Mouse (Mus musculus): Measurements from ENCODE around the gene Clpx.
A peak's percentile ranks its signal among the peaks of the same experiment; 100 is the strongest.

Gene Clpx

DNA sequence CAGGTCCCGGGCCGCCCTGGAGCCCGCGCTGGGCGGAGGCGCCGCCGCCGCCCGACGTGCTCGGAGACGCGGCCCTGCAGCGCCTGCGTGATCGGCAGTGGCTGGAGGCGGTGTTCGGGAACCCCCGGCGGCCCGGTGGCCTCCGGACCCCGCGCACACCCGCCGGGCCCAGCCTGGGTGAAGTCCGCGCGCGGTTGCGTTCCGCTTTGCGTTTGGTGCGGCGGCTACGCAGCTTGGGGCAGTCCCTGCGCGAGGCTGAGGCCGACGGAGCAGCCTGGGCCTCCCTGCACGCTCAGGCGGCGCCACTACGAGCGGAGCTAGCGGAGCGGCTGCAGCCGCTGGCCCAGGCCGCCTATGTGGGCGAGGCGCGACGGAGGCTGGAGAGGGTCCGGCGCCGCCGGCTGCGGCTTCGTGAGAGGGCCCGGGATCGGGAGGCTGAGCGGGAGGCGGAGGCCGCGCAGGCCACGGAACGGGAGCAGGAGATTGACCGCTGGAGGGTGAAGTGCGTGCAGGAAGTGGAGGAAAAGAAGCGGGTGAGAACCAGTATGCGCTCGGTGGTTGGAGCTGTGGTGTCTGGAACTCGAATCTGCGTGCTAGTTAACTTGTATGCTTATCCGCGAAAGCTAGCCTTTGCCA is 52.5 kb downstream of the Clpx start:
- DNase-seq (ENCODE audit: low spot score) = peak; percentile 57

DNA sequence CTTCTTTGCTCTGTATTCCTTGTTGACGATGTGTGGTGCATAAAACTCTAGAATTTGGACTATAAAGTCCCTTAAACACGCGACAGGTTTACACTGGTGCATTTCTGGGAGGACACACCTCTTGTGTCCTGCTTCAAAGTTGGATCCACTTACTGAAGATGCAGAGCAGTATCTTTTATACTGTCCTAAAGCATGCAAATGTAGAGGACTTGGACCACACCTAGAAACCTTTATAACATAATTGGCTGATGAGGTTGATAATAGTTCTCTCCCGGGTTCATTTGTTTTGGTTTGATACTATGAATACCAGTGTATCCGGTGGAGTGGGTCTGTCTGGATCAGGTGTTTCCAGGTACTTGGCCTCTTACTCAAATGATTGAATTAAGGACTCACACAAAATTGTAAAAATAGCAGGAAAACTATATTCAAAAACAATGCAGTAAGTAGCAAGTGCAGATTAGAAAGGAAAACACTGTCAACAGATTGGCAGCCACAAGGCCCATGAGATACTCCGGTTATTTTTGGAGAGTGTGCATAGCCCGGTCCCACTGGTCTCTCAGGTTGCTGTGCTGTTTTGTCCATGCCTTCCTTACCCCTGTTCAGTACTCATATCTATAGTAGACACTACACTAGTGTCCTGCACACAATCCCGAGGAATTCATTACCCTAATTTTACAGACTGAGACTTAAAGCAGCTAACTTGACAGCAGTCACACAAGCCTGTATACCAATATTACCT is 53.2 kb downstream of the Clpx start:
- no peak for DNase-seq (ENCODE audit: low spot score)

DNA sequence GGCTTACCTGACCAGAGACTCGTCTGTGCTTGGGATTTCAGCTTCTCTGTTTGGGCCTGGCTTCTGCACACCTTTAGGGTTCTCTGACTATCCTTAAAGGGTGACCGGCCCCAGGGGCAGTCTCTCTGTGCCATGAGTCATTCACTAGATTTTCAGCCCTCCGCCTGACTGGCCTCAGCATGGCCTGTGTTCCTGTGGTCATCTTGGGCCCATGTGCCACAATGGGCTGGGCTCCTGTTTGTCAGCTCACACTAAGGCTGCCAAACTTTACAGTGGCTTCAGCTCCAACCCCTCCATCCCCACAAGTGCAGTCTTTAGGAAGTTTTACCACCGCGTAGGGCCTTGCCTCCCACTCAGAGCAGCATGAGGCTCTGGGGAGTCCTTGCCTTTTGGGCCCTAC is 59.2 kb downstream of the Clpx start:
- DNase-seq (ENCODE audit: low spot score) = no peak

DNA sequence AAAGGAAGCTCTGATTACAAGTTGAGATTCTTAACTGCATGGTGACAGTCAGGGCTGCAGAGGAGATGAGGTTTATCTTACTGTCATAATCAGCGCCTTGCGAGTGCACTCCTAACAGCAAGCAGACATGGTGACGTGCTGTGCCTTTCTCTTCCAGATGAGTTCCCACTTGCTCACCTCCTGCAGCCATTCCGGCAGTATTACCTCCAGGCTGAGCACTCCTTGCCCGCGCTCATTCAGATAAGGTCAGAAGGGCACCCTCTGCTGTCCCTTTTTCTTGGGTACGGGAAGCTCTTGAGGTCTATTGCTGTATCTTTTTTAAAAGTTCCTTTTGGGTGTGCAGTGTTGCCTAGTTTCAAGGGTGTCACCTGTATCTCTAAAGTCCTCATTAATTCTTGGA is 62.5 kb downstream of the Clpx start:
- no peak for DNase-seq (ENCODE audit: low spot score)

DNA sequence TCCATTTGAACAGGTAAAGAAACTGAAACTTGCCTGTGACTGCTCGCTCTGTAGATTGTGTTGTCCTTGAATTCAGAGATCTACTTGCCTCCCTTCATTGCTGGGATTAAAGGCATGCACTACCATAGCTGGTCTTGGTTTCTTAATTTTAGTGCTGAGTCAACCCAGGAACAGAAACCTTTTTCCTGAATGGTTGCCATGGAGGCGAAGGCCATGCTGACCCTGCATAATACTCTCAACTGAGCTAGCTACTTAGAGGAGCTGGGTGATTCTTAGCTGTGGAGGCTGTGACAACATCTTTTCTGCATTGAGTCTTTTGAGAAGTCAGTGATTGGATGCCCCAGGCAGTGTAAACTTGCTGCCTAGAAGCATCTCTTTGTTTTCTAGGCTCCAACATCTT is 62.9 kb downstream of the Clpx start:
- no peak for DNase-seq (ENCODE audit: low spot score)

DNA sequence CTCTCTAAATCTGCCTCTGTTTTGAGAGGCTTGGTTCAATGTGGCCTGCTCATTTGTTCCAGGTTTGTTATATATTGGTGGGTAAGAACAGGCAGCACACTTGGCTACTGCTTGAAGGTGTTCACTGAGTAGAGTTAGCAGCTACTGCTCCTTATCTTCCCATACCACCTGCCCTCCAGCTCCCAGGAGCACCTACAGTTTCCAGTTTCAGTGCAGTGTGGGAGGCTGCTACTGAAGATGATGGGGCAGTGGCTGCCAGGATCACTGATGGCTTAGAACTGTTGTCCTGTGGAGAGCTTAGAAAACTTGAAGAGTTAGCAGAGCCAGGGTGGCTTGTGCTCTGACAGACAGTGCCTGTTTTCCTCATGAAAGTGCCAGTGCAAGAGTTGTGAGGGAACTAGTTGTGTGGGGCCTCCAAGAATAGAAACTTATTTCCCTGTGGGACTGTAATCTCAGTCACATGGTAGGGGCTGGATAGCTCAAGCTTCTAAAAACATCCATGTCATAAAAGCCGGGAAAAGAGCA is 65.0 kb downstream of the Clpx start:
- no peak for DNase-seq (ENCODE audit: low spot score)

DNA sequence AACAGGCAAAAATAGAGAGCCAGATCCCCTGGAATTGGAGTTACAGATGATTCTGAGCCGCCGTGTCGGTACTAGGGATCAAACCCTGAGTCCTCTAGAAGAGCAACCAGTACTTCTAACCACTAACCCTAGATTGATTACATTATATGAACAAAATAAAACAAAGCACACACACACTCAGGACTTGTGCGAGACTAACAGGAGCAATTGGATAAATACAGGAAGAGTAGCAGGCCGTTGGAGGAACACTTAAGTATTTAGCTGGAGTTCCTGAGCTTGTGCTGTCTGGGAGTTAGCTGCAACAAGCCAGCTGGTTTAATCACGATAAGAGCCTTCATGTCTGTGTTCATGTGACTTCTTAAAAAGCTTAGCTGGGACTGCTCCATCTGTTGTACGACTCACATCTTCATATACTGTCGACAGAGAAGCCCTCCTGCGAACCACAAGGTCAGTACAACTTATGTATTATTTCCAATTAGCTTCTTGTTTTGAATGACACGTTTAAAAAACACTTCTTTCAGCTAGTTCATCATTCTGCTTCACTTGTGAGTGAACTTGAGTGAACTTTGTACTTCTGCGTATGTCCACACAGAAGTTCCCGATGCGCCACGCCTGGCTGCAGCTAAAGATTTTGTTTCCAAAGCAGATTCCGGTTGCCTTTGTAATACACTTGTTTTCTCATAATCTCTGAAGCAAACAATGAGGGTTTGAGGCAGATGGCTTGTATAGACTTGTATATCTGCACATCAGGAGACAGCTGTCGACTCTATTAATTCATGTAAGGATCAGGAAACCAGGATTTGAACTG is 66.8 kb downstream of the Clpx start, which contains the start of gene Ubap1l:
Gene Ubap1l, plus strand, starts transcription at position 401 of the 808 bp plus-strand sequence.
- no peak for DNase-seq (ENCODE audit: low spot score)

DNA sequence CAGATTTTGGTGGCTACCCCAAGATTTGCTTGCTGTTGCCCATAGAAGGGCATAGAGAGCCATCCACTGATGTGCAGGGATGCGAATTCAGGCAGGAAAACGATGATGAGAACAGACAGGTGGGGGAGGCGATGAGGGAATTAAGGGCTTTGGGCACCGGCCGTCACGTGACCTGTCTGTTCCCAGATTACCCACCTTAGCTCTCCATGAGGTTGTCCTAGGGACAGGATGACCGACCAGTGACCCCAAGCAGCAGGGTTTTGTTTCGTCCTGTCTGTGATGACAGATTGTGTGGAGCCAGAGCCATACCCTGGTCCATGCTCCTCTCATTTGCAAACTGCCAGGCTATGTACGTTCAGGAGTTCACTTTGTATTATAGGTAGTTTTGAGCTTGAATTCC is 69.6 kb downstream of the Clpx start:
- peak; percentile 43 for DNase-seq (ENCODE audit: low spot score)

DNA sequence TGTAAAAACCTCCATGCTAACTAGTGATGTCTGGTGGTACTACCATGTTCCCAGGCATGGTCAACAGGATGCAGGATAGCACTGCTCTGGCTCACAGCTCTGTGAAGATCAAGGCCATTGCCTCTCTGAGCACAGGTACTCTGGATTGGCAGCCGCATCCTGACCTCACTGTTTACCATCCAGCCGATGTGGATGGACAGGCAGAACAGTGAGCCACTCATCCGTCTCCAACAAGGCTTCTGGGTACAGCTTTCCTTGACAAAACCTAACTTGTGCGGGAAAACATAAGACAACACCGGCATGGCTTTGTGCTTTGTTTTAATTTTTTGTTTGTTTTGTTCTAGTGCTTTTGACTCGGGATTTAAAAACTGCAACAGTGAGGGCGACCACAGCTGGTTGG is 71.7 kb downstream of the Clpx start:
- DNase-seq (ENCODE audit: low spot score) = no peak

DNA sequence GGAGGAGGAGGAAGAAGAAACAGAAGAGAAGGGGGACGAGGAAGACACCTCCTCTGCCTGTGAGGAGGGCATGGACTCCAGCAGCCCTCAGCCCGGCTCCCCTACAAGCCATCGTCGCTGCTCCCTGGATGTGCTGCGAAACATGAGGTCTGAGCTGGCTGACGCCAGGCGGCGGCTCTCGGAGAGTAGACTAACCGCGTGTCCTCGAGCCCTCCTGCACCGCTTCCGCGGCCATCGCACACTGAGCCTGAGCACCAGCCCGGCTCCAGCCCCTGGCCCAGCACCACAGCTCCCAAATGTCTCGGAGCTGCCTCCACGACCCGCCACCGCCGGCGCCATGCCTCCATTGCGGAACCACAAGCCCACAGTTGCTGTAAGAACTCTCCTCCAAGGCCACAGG is 77.7 kb downstream of the Clpx start:
- no peak for DNase-seq (ENCODE audit: low spot score)

DNA sequence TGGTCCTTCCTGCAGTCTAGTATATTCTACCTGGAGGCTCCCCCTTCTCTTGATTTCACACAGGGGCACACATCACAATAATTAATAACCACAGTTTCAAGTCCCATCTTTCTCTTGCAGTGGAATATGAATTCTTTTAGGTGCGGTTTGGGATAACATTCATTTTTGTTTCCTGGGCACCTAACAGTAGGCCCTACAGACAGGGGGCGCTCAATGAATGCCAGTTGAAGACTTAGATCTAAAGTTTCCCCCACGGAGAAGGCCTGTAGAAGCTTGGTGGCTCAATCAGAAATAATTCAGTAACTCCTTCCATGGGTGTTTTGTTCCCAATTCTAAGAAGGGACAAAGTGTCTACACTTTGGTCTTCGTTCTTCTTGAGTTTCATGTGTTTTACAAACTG is 78.4 kb downstream of the Clpx start:
- no peak for DNase-seq (ENCODE audit: low spot score)

DNA sequence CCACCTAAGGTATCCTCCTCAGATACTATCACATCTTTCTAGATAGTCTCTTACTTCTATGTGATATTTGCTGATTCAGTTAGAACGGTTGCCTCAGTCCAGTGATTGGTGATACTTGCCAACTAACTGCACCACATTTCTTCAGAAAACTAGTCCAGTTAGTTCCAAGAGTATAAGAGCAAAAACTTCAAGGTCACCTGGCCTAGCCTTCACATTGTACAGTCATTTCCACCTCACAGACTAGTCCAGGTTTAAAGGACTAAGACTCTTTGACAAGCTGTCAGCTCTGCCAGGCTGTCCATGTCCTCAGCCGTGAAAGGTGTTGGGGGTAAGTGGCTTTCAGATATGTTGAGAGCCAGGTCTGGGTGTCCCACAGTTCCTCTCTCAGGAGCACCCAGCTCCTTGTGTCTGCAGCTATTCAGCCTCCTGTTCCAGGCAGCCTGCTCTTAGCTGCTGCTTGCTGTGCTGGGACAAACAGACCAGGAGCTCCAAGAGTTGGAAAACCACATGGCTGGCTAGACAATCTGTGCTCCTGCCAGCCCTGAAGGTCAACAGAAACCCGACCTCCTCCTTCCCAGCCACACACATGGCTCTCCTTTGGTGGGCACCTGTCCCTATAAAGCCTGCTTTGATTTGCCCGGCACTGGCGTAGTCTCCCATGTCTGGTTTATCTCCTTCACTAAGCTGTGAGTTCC is 80.6 kb downstream of the Clpx start:
- DNase-seq (ENCODE audit: low spot score) = no peak

DNA sequence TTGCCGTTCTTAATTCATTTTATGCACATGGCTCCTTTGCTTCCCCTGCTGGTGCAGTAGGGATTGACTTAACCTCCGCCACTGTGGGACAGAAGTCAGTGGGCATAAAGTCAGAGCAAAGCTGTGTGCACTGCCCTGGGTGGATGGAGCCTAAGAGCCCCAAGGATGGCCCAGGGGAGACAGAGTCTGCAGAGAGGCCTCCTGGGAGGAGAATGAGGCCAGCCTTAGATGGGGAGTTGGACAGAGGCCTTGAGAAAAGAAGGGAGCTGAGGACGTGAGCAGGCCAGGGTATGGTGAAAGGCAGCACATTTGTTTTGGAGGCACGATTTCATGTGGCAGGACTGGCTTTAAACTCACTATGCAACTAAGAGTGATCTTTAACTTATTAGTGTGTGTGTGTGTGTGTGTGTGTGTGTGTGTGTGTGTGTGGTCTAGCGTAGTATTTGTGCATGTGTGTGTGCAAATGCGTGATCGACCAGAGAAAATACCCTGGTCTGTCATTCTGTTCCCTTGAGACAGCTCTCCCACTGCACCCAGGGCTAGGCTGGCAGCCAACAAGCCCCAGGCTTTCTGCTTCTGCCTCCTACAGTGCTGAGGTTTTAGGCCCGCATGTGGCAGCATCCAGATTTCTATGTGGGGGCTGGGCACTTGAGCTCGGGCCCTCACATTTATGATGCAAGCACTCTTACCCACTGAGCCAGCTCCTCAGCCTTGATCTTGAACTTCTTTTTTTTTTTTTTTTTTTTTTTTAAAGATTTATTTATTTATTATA is 81.3 kb downstream of the Clpx start:
- no peak for DNase-seq (ENCODE audit: low spot score)
